Mouse (Mus musculus) C2C12 (cell line): ENCODE measurements around the gene Nfix. TPM values are rescaled to one million over a fixed set of nuclear protein-coding genes. Genes with fewer than 3 reads are reported as not detected.

Experiments
- H3K27me3 ChIP-seq: one replicate; pipeline ENCODE4 v1.6.1; 2011; ENCODE audit not compliant: control insufficient read depth, insufficient read depth, insufficient read length
- H3K36me3 ChIP-seq: one replicate; pipeline ENCODE4 v1.6.1; 2011; ENCODE audit not compliant: control insufficient read depth, insufficient read depth
- H3K4me3 ChIP-seq: one replicate; pipeline ENCODE4 v1.5.1; 2011; ENCODE audit warnings: mild to moderate bottlenecking, control low read depth; ENCODE audit not compliant: poor library complexity, insufficient read depth, severe bottlenecking
- H3K79me2 ChIP-seq: one replicate; pipeline ENCODE4 v1.6.1; 2011; ENCODE audit not compliant: control insufficient read depth, insufficient read depth
- H3K79me3 ChIP-seq: one replicate; pipeline ENCODE4 v1.6.1; 2011; ENCODE audit warnings: low read depth, control low read depth
- H3ac ChIP-seq: one replicate; pipeline ENCODE3; 2011; ENCODE audit warnings: low read depth; ENCODE audit not compliant: control insufficient read depth, insufficient read length
- CEBPB ChIP-seq: IDR thresholded peaks from one replicate; pipeline ENCODE4 v1.6.1; 2011; ENCODE audit warnings: low read depth, mild to moderate bottlenecking, control low read depth, moderate library complexity
- CTCF ChIP-seq: IDR thresholded peaks from one replicate; pipeline ENCODE4 v1.5.1; 2011; ENCODE audit not compliant: control insufficient read depth, insufficient read depth, insufficient read length
- FOSL1 ChIP-seq: IDR thresholded peaks from one replicate; pipeline ENCODE4 v1.8.0; 2011; ENCODE audit warnings: mild to moderate bottlenecking, low read length; ENCODE audit not compliant: poor library complexity, insufficient read depth, severe bottlenecking
- MAX ChIP-seq: IDR thresholded peaks from one replicate; pipeline ENCODE4 v1.6.1; 2011; ENCODE audit warnings: mild to moderate bottlenecking, control low read depth
- MYOD1 ChIP-seq: IDR thresholded peaks from one replicate; pipeline ENCODE4 v1.6.1; 2011; ENCODE audit warnings: low read depth; ENCODE audit not compliant: control insufficient read depth, insufficient read length
- MYOG ChIP-seq: IDR thresholded peaks from one replicate; pipeline ENCODE4 v1.6.1; 2011; ENCODE audit not compliant: control insufficient read depth, insufficient read length; ENCODE audit errors: extremely low read depth
- USF1 ChIP-seq: IDR thresholded peaks from one replicate; pipeline ENCODE4 v1.6.1; 2011; ENCODE audit warnings: low read depth, mild to moderate bottlenecking, control low read depth, moderate library complexity
- polyA plus RNA-seq: library from polyadenylated mRNA; unstranded; fragments of >200 nt; fragmentation: generic; extraction: Trizol; gene quantifications from one replicate; pipeline ENCODE4 v1.2.1, GENCODE M21; 2012; ENCODE audit warnings: missing spikeins

Nfix gene
- polyA plus RNA-seq, 1 experiment, result 50.7 TPM

GRCm38 (mm10) chr8:84793791-84794485, 6.2 kb downstream of the Nfix start:
- H3K27me3 ChIP-seq, result no peaks in the 10 kb centered on the region
- H3K36me3 ChIP-seq, result peaks cover 18% of the 10 kb centered on the region

DNA sequence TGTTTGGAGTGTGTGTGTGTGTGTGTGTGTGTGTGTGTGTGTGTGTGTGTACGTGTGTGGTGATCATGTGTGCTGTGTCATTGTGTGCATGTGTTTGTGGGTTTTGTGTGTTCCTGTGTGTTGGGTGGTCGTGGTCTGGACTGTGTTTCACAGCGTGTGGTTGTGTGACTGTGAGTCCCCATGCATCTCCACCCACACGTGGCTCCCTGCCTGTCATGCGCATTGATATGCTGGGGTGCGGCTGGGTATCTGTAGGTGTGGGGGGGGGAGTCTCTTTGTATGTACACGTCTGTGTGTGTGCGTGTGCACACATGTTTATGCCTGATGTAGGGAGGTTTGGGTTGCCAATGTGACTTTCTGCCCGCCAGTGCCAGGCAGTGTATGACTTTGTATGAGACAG, 7.0 kb downstream of the Nfix start:
- Histone ChIP-seq H3K79me3 (peaks cover 89% of the 10 kb centered on the region), H3K36me3 (peaks cover 18% of the 10 kb centered on the region), H3K79me2 (peaks cover 100% of the 10 kb centered on the region), H3ac (no peak overlapping the region), H3K4me3 (no peak overlapping the region), H3K27me3 (no peaks in the 10 kb centered on the region)
- TF ChIP-seq MYOD1, result no peak
- TF ChIP-seq USF1, result no peak
- no peak for TF ChIP-seq CTCF
- no peak for TF ChIP-seq MYOG
- TF ChIP-seq MAX, result no peak
- no peak for TF ChIP-seq FOSL1
- TF ChIP-seq CEBPB, result no peak

More at GRCm38 (mm10) chr8:84793791-84794485, 6.2 kb downstream of the Nfix start:
- Histone ChIP-seq H3K4me3 (no peak overlapping the region), H3K79me3 (peaks cover 90% of the 10 kb centered on the region), H3ac (no peak overlapping the region), H3K79me2 (peaks cover 100% of the 10 kb centered on the region)
- TF ChIP-seq FOSL1 (no peak), MAX (no peak), CEBPB (no peak), MYOG (no peak), CTCF (no peak), MYOD1 (no peak), USF1 (no peak)

- Histone ChIP-seq H3K79me3 (peaks cover 90% of the 10 kb centered on the region), H3K79me2 (peaks cover 100% of the 10 kb centered on the region), H3K4me3 (no peak overlapping the region), H3K27me3 (no peaks in the 10 kb centered on the region), H3K36me3 (peaks cover 15% of the 10 kb centered on the region), H3ac (no peak overlapping the region)
- TF ChIP-seq FOSL1 (no peak), CEBPB (no peak), MYOD1 (no peak), USF1 (peak; percentile 89), MAX (no peak), CTCF (no peak), MYOG (no peak)
Observed at GRCm38 (mm10) chr8:84792429-84792947, 7.7 kb downstream of the Nfix start.

GRCm38 (mm10) chr8:84790537-84790936, 9.6 kb downstream of the Nfix start:
- Histone ChIP-seq H3K4me3 (no peak overlapping the region), H3K79me2 (peaks cover 100% of the 10 kb centered on the region), H3ac (no peak overlapping the region), H3K27me3 (no peaks in the 10 kb centered on the region), H3K79me3 (peaks cover 80% of the 10 kb centered on the region), H3K36me3 (no peaks in the 10 kb centered on the region)
- TF ChIP-seq FOSL1, result no peak

- Histone ChIP-seq H3K27me3 (no peaks in the 10 kb centered on the region), H3K79me3 (peaks cover 78% of the 10 kb centered on the region), H3K4me3 (no peak overlapping the region), H3K36me3 (no peaks in the 10 kb centered on the region), H3ac (no peak overlapping the region), H3K79me2 (peaks cover 100% of the 10 kb centered on the region)
- TF ChIP-seq MYOD1, result no peak
- no peak for TF ChIP-seq FOSL1
Observed at GRCm38 (mm10) chr8:84789855-84790486, 10.2 kb downstream of the Nfix start.

- no peak overlapping the region for H3K4me3 ChIP-seq
- H3ac ChIP-seq, result no peak overlapping the region
- H3K79me3 ChIP-seq, result peaks cover 79% of the 10 kb centered on the region
- TF ChIP-seq CTCF, result no peak
- no peak for TF ChIP-seq MYOG
- TF ChIP-seq MAX, result no peak
- TF ChIP-seq CEBPB, result no peak
- no peak for TF ChIP-seq MYOD1
- TF ChIP-seq USF1, result no peak
- TF ChIP-seq FOSL1, result no peak
- no peaks in the 10 kb centered on the region for H3K27me3 ChIP-seq
- H3K36me3 ChIP-seq, result no peaks in the 10 kb centered on the region
- H3K79me2 ChIP-seq, result peaks cover 100% of the 10 kb centered on the region
Observed at GRCm38 (mm10) chr8:84789345-84789744, 10.8 kb downstream of the Nfix start.
